Mouse (Mus musculus) E14TG2a.4 (cell line): Measurements from ENCODE around the gene Zfp326.

Experiments
- H3K27me3 ChIP-seq: 2 replicates; pipeline ENCODE4 v1.6.1; 2014; ENCODE audit warnings: low read length, control low read depth; ENCODE audit not compliant: insufficient read depth
- H3K36me3 ChIP-seq: 2 replicates; pipeline ENCODE4 v1.6.1; 2014; ENCODE audit warnings: low read length, control low read depth; ENCODE audit not compliant: insufficient read depth
- H3K4me1 ChIP-seq: replicated peaks from 2 replicates; pipeline ENCODE4 v1.6.1; 2014; ENCODE audit warnings: low read depth, low read length, control low read depth
- H3K4me3 ChIP-seq: replicated peaks from 2 replicates; pipeline ENCODE4 v1.5.1; 2014; ENCODE audit warnings: mild to moderate bottlenecking, low read length
- H3K9me3 ChIP-seq: 2 replicates; pipeline ENCODE4 v1.6.1; 2014; ENCODE audit warnings: low read length, control low read depth
- CTCF ChIP-seq: conservative IDR thresholded peaks from 2 replicates; pipeline ENCODE4 v1.5.1; 2014; ENCODE audit warnings: low read length
- NANOG ChIP-seq: IDR thresholded peaks from 2 replicates; pipeline ENCODE4 v1.6.1; 2014; ENCODE audit warnings: borderline replicate concordance, low read length, mixed read lengths
- POU5F1 ChIP-seq: IDR thresholded peaks from 2 replicates; pipeline ENCODE4 v1.6.1; 2014; ENCODE audit warnings: low read length, borderline replicate concordance

The Zfp326 gene

DNA sequence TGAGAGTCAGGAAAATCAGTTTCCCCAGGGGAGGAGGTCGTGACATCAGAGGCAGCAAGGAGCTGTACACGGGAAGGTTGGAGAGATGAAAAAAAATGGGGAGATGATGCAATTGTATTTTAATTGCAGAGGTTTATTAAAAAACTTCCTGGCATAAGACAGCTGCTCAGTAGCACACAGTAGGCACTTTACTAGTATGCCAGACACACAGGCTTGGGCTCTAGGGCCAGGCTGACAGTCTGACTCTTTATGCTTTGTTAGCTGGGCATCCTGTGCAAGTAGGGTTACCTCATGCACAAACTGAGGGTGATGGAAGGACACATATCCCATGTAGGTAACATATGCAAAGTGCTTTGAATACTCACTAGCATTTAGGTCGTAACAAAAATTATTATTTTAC is 5.2 kb upstream of the Zfp326 start:
- Histone ChIP-seq H3K9me3 (no peaks in the 10 kb centered on the region), H3K4me3 (no peak overlapping the region), H3K36me3 (no peaks in the 10 kb centered on the region), H3K4me1 (peaks cover 28% of the 10 kb centered on the region), H3K27me3 (peaks cover 25% of the 10 kb centered on the region)
- TF ChIP-seq NANOG: no peak

DNA sequence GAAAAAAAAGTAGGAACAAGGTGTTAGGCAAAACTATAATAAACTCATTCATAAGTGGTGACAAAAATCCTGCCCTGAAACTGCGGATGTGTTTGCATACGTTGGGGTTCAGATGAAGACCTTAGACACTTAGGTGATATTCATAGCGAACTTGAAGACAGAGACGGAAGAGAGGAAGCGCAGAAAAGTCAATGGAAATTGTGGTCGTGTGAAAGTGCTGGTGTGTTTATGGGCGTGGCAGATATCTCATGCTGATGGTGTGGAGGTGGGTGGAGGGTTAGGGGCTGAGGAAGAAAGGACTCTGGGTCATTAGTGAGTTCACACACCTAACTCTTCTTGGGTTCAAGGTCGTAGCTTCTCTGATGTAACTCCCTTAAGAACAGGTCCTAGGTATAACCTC is 4.2 kb upstream of the Zfp326 start:
- H3K9me3 ChIP-seq: no peaks in the 10 kb centered on the region
- H3K36me3 ChIP-seq: no peaks in the 10 kb centered on the region
- H3K4me3 ChIP-seq: no peak overlapping the region
- no peak for TF ChIP-seq NANOG
- TF ChIP-seq POU5F1: no peak
- no peak for TF ChIP-seq CTCF
- H3K27me3 ChIP-seq: peaks cover 25% of the 10 kb centered on the region
- H3K4me1 ChIP-seq: peaks cover 22% of the 10 kb centered on the region

DNA sequence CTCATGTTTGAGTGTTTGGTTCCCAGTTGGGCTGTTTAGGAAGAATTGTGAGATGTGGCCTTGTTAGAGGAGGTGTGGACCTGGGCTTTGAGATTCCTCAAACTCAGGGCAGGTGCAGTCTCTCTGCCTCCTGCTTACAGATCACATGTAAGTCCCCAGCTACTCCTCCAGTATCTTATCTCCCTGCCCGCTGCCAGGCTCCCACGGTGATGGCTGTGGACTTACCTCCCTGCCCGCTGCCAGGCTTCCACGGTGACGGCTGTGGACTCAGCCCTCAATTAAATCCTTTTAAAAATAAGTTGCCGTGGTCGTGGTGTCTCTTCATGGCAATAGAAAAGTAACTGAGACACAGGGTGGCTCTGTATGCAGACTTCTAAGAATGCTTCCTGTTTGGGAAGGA is 3.4 kb upstream of the Zfp326 start:
- no peaks in the 10 kb centered on the region for H3K36me3 ChIP-seq

DNA sequence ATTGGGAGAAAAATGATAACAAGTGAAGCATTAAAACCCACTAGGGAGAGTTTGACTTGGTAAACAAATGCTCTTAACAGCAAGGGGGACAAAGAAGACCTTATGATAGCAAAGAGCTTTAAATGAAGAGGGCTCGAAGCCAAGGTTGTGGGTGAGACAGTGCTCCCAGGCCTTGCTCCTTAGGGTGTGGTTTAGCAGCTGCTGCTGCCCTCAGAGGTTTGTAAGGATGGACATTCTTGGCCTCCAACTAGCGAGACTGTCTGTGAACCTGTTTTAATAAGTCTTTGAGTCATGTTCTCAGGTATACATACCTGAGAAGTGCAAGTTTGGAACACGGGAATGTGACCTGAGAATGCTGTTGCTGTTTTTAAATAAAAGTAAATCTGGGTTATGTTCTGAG is 2.6 kb upstream of the Zfp326 start:
- TF ChIP-seq CTCF (no peak), POU5F1 (no peak)
- H3K4me1 ChIP-seq: peaks cover 37% of the 10 kb centered on the region
- H3K9me3 ChIP-seq: no peaks in the 10 kb centered on the region
- no peak overlapping the region for H3K4me3 ChIP-seq
- no peaks in the 10 kb centered on the region for H3K36me3 ChIP-seq
- H3K27me3 ChIP-seq: peaks cover 34% of the 10 kb centered on the region

More for the DNA sequence above, 3.4 kb upstream of the Zfp326 start:
- Histone ChIP-seq H3K4me3 (no peak overlapping the region), H3K9me3 (no peaks in the 10 kb centered on the region), H3K27me3 (peaks cover 32% of the 10 kb centered on the region), H3K4me1 (peaks cover 29% of the 10 kb centered on the region)
- TF ChIP-seq NANOG (no peak), POU5F1 (no peak), CTCF (no peak)

DNA sequence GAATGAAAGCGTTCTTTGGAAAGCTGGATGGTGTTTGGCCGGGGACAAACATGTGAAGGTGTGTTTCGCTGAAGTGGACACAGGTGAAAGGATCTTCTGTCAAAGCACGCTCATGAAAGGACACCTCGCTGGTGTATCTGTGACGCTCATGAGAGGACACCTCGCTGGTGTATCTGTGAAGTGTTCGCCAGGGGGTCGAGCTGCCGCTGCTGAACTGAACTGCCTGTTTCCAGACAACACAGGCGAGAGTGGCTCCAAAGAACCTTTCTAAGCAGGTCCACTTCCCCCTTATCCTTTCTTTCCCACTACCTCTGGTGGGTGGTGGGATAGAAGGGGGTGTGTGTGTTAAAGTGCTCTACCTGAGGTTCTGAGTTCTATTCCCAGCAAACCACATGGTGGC is 1.9 kb upstream of the Zfp326 start:
- peaks cover 41% of the 10 kb centered on the region for H3K4me1 ChIP-seq
- no peak overlapping the region for H3K4me3 ChIP-seq
- no peaks in the 10 kb centered on the region for H3K9me3 ChIP-seq
- no peaks in the 10 kb centered on the region for H3K36me3 ChIP-seq
- H3K27me3 ChIP-seq: peaks cover 34% of the 10 kb centered on the region
- no peak for TF ChIP-seq POU5F1
- TF ChIP-seq CTCF: no peak
- no peak for TF ChIP-seq NANOG

DNA sequence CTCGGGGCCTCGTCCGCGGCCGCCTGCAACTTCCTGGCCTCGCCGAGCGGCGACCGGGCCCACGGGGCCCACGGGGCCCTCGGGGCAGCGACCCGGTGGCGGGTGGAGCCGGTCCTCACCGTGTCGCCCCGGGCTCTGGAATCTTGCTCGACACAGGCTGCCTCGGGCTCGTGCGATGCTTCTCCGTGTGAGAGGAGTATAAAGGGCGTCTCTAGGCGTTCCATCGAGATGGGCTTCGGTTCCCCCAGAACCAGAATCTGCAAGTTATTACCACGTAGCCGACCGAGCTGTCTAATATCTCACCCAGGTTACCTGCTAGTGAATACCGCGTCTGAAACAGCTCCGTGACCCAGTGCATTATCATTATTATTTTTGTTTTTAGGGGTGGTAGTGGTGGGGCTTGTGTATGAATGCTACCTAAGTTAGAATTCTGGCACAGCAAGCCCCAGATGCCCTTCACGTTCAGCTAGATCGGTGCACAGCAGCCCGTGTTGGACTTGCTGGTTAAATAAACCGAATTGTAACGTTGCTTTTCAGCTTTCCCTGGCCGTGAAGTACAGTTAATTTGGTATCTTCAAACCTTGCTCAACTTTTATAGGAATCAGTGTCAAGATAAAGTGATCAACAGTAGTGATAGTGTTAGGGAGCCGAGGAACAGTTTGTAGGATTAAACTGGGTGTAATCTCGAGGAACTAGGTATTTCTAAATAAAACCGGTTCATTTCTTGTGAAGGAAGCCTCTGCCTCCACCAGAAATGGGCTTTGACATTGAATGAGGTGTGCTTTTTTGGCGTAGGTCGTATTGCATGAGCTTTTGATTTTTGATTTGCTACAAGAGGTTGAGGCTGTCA is 785 bp downstream of the Zfp326 start:
- no peaks in the 10 kb centered on the region for H3K9me3 ChIP-seq
- TF ChIP-seq POU5F1: no peak
- TF ChIP-seq CTCF: no peak
- no peak for TF ChIP-seq NANOG
- peaks cover 10% of the 10 kb centered on the region for H3K36me3 ChIP-seq
- H3K4me3 ChIP-seq: peak overlapping the region; percentile 90
- peaks cover 41% of the 10 kb centered on the region for H3K4me1 ChIP-seq
- H3K27me3 ChIP-seq: peaks cover 22% of the 10 kb centered on the region

DNA sequence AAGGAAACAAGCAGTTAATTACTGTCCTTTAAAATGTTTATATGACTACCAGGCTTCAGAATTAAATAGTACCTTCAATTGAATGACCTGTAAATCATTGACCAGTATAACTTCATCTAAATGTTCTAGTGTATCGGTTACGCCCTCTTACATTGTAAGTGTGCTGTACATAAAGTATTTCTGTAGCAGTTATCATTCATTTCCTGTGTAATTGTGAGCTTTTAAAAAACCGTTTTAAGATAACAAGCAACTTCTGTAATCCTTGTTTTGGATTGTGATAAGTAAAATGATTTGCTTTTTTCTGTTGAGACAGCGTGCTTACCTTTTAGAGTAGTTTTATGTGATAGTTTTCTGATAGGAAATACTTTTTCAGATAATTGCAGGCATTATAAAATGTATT is 11.0 kb downstream of the Zfp326 start:
- H3K4me3 ChIP-seq: no peak overlapping the region
- peaks cover 31% of the 10 kb centered on the region for H3K36me3 ChIP-seq
- TF ChIP-seq CTCF (no peak), NANOG (no peak), POU5F1 (no peak)
- no peaks in the 10 kb centered on the region for H3K4me1 ChIP-seq
- H3K27me3 ChIP-seq: no peaks in the 10 kb centered on the region
- no peaks in the 10 kb centered on the region for H3K9me3 ChIP-seq

DNA sequence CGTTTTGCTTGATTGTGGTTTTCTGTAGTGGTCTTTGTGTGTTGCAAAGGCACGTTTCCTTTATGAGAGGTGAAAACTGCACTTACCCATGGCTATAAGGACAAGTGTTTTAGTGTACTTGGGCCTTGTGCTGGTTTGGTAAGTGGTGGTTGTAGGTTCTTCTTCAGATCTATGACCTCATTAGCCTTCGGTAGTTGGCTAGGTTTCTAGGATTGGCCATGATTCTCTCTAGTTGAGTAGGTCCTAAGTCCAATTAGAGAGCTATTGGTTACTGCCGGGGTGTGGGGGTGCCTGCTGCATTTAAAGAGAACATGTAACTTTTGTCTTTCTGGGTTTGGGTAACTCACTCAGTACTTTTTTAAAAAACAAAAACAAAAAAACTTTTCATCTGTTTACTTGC is 21.8 kb downstream of the Zfp326 start:
- H3K27me3 ChIP-seq: no peaks in the 10 kb centered on the region
- no peaks in the 10 kb centered on the region for H3K9me3 ChIP-seq
- peaks cover 32% of the 10 kb centered on the region for H3K36me3 ChIP-seq
- H3K4me3 ChIP-seq: no peak overlapping the region
- H3K4me1 ChIP-seq: 0 out of 2 replicates have a peak, but pooled peaks cover 3% of the 10 kb centered on the region
- TF ChIP-seq NANOG: no peak
- no peak for TF ChIP-seq CTCF
- no peak for TF ChIP-seq POU5F1

DNA sequence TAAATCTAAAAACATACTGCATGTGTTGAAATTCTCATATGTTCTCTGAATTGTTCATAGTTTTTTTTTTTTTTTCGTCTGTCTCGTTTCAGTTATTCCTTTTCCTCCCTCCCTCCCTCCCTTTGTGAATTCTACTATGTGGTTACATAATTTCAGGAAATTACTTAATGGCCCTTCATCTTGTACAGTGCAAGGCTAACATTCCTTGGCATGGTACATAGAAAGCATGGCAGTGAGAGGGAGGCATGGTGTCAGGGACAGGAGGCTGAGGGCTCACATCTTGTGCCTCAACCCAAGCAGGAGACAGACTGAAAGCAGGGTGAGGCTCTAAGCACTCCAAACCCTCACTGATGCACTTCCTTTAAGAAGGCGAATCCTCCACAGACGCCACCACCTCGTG is 32.8 kb downstream of the Zfp326 start:
- H3K4me3 ChIP-seq: no peak overlapping the region
- no peak for TF ChIP-seq NANOG
- TF ChIP-seq POU5F1: no peak
- TF ChIP-seq CTCF: no peak
- peaks cover 75% of the 10 kb centered on the region for H3K36me3 ChIP-seq
- H3K9me3 ChIP-seq: no peaks in the 10 kb centered on the region
- no peaks in the 10 kb centered on the region for H3K4me1 ChIP-seq
- H3K27me3 ChIP-seq: no peaks in the 10 kb centered on the region
